Mouse (Mus musculus): ENCODE results near the gene Slc3a2.

- TF ChIP-seq POLR2A (IDR thresholded peaks at IDR 0.05; ENCODE audit: insufficient read depth, low read depth, low read length) (no peak), CTCF (IDR thresholded peaks at IDR 0.05) (no peak), EP300 (IDR thresholded peaks at IDR 0.05; ENCODE audit: insufficient read depth, low read depth, low read length) (no peak)
Observed at GRCm38 (mm10) chr19:8672859-8673258, 50.3 kb downstream of the Slc3a2 start.
